Mouse (Mus musculus): ENCODE measurements around the gene Twnk.

- TF ChIP-seq CTCF (conservative IDR thresholded peaks at IDR 0.05; ENCODE audit: low read length) = no peak
- no peak for TF ChIP-seq NANOG (IDR thresholded peaks at IDR 0.05; ENCODE audit: borderline replicate concordance, low read length)
- TF ChIP-seq POU5F1 (IDR thresholded peaks at IDR 0.05; ENCODE audit: borderline replicate concordance, low read length) = no peak
Observed at GRCm38 (mm10) chr19:45029571-45029970, 24.1 kb downstream of the Twnk start.

Measured in E14TG2a.4 (cell line).